Mouse (Mus musculus): Measurements from ENCODE around the gene Masp1. TPM values are rescaled to one million over a fixed set of nuclear protein-coding genes. Genes with fewer than 3 reads are reported as not detected.

Masp1 gene
- polyA plus RNA-seq, 1 experiment from 2014 or later: 6.0 TPM

DNA sequence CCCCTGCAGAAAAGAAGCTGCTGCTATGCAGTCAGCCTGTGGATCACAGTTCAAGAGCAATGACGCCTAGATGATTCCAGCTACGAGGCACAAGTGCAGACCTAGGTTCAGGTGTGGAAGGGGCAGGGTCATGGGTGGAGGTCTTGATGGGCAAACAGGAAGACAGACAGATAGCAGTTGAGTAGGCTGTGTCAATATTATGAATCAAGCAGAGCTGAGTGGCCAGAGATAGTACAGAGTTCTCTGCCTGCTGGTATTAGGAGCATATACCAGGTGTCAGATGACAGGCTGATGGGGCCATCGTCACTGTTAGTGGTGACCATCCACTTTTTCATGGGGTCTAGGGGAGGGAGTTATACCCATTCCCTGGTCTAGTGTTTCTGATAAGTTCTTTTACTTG lies 13.1 kb upstream of the Masp1 start:
- Histone ChIP-seq H3K36me3 (no peaks in the 10 kb centered on the region), H3K9me3 (no peaks in the 10 kb centered on the region), H3K9ac (no peak overlapping the region), H3K4me2 (no peak overlapping the region), H3K4me3 (no peak overlapping the region), H3K27ac (no peak overlapping the region), H3K27me3 (no peaks in the 10 kb centered on the region), H3K4me1 (no peaks in the 10 kb centered on the region)
- no peak; the same call in 1 of the 2 replicates for ATAC-seq (ENCODE audit: insufficient number of reproducible peaks, insufficient read depth, low FRiP score, low TSS enrichment, low read depth)
- WGBS: 75% methylated on average over 3 of the region's 3 CpGs

DNA sequence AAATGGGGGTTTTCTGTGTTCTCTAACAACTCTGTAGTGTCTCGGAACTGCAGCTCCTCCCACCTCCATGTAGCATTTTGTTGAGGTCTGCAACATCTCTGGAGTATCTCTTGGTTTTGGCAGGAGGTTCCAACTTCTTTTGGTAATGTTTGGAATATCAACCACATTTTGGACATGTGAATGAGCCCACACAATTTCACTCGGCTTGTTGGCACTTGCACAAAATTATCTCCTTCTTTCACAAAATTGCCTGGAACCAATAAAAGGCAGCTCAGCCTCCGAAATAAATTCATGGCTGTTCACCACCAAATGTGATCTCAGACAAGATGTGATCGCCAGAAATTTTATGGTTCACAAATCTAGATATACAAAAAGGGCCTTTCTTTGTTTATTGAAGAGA lies 8.6 kb upstream of the Masp1 start:
- no peak for ATAC-seq (ENCODE audit: insufficient number of reproducible peaks, insufficient read depth, low FRiP score, low TSS enrichment, low read depth)
- WGBS: 58% methylated on average over 4 of the region's 4 CpGs
- no peak overlapping the region for H3K27ac ChIP-seq
- H3K9ac ChIP-seq: no peak overlapping the region
- no peaks in the 10 kb centered on the region for H3K36me3 ChIP-seq
- H3K4me3 ChIP-seq: no peak overlapping the region
- no peaks in the 10 kb centered on the region for H3K27me3 ChIP-seq
- H3K4me1 ChIP-seq: no peaks in the 10 kb centered on the region
- no peak overlapping the region for H3K4me2 ChIP-seq
- 0 out of 2 replicates have a peak, but pooled peaks cover 2% of the 10 kb centered on the region for H3K9me3 ChIP-seq

GRCm38 (mm10) chr16:23522081-23522480 lies 1.5 kb upstream of the Masp1 start:
- peaks cover 63% of the 10 kb centered on the region for H3K4me1 ChIP-seq
- no peak overlapping the region for H3K4me2 ChIP-seq
- 0 out of 2 replicates have a peak, but pooled peaks cover 2% of the 10 kb centered on the region for H3K9me3 ChIP-seq
- no peaks in the 10 kb centered on the region for H3K36me3 ChIP-seq
- no peak for ATAC-seq (ENCODE audit: insufficient number of reproducible peaks, insufficient read depth, low FRiP score, low TSS enrichment, low read depth)
- no peak overlapping the region for H3K27ac ChIP-seq
- WGBS: 75% methylated on average over 5 of the region's 5 CpGs
- H3K9ac ChIP-seq: no peak overlapping the region
- H3K4me3 ChIP-seq: no peak overlapping the region
- peaks cover 4% of the 10 kb centered on the region; the same call in 1 of the 2 replicates for H3K27me3 ChIP-seq

GRCm38 (mm10) chr16:23521092-23521491 lies 477 bp upstream of the Masp1 start:
- ATAC-seq (ENCODE audit: insufficient number of reproducible peaks, insufficient read depth, low FRiP score, low TSS enrichment, low read depth): no peak
- WGBS: 11% methylated on average over 5 of the region's 5 CpGs
- Histone ChIP-seq H3K4me2 (peak overlapping the region; percentile 63; the same call in 1 of the 2 replicates), H3K27ac (0 out of 2 replicates have a peak overlapping the region, but pooled peaks have one; percentile 16), H3K4me3 (no peak overlapping the region), H3K9ac (no peak overlapping the region), H3K4me1 (peaks cover 71% of the 10 kb centered on the region), H3K9me3 (0 out of 2 replicates have a peak, but pooled peaks cover 2% of the 10 kb centered on the region), H3K27me3 (peaks cover 4% of the 10 kb centered on the region; the same call in 1 of the 2 replicates), H3K36me3 (no peaks in the 10 kb centered on the region)

DNA sequence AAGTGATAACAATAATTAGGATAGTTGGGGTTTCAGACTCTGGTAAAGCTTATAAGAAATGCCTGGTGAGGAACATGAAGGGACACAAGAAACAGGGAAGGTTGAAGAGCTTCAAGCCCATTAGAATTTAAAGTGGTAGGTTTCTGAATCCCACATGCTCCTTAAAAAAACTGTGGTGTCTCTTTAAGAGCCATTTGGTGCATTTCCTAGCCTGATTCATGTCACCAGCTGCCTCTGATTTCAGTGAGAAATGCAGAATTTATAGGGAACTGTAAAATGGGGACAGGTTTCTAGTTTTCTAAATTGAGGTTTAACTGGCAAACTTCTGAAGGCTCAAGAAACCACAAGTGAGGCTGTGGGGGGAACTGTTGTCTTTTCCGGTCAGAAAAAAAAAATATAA lies 844 bp downstream of the Masp1 start:
- peak overlapping the region; percentile 63 for H3K4me2 ChIP-seq
- peaks cover 72% of the 10 kb centered on the region for H3K4me1 ChIP-seq
- H3K36me3 ChIP-seq: no peaks in the 10 kb centered on the region
- 3% methylated on average over 1 of the region's 1 CpGs for WGBS
- ATAC-seq (ENCODE audit: insufficient number of reproducible peaks, insufficient read depth, low FRiP score, low TSS enrichment, low read depth): no peak
- H3K9ac ChIP-seq: peak overlapping the region; percentile 63
- H3K27me3 ChIP-seq: peaks cover 4% of the 10 kb centered on the region; the same call in 1 of the 2 replicates
- H3K4me3 ChIP-seq: peak overlapping the region; percentile 35
- no peaks in the 10 kb centered on the region for H3K9me3 ChIP-seq
- H3K27ac ChIP-seq: peak overlapping the region; percentile 69; the same call in 1 of the 2 replicates

- Histone ChIP-seq H3K9ac (no peak overlapping the region), H3K36me3 (no peaks in the 10 kb centered on the region), H3K9me3 (no peaks in the 10 kb centered on the region), H3K27ac (no peak overlapping the region), H3K4me2 (no peak overlapping the region), H3K27me3 (peaks cover 4% of the 10 kb centered on the region; the same call in 1 of the 2 replicates), H3K4me1 (peaks cover 72% of the 10 kb centered on the region), H3K4me3 (no peak overlapping the region)
- ATAC-seq (ENCODE audit: insufficient number of reproducible peaks, insufficient read depth, low FRiP score, low TSS enrichment, low read depth): no peak
- WGBS: 72% methylated on average over 10 of the region's 10 CpGs
These were observed 1.8 kb downstream of the Masp1 start for GRCm38 (mm10) chr16:23518567-23519369.

GRCm38 (mm10) chr16:23517754-23518566 lies 2.7 kb downstream of the Masp1 start:
- H3K4me3 ChIP-seq: no peak overlapping the region
- H3K9ac ChIP-seq: no peak overlapping the region
- H3K27me3 ChIP-seq: peaks cover 4% of the 10 kb centered on the region; the same call in 1 of the 2 replicates
- ATAC-seq (ENCODE audit: insufficient number of reproducible peaks, insufficient read depth, low FRiP score, low TSS enrichment, low read depth): no peak
- no peaks in the 10 kb centered on the region for H3K36me3 ChIP-seq
- no peaks in the 10 kb centered on the region for H3K9me3 ChIP-seq
- H3K27ac ChIP-seq: no peak overlapping the region; the same call in 1 of the 2 replicates
- H3K4me1 ChIP-seq: peaks cover 67% of the 10 kb centered on the region
- no peak overlapping the region for H3K4me2 ChIP-seq
- WGBS: 59% methylated on average over 20 of the region's 20 CpGs

GRCm38 (mm10) chr16:23517230-23517629 lies 3.4 kb downstream of the Masp1 start:
- WGBS: 87% methylated on average over 5 of the region's 5 CpGs
- no peak overlapping the region for H3K27ac ChIP-seq
- H3K4me3 ChIP-seq: no peak overlapping the region
- peaks cover 4% of the 10 kb centered on the region; the same call in 1 of the 2 replicates for H3K27me3 ChIP-seq
- no peaks in the 10 kb centered on the region for H3K36me3 ChIP-seq
- H3K4me1 ChIP-seq: peaks cover 59% of the 10 kb centered on the region
- no peak overlapping the region for H3K4me2 ChIP-seq
- no peak for ATAC-seq (ENCODE audit: insufficient number of reproducible peaks, insufficient read depth, low FRiP score, low TSS enrichment, low read depth)
- no peaks in the 10 kb centered on the region for H3K9me3 ChIP-seq
- no peak overlapping the region for H3K9ac ChIP-seq

GRCm38 (mm10) chr16:23516606-23517005 lies 4.0 kb downstream of the Masp1 start:
- peaks cover 53% of the 10 kb centered on the region for H3K4me1 ChIP-seq
- H3K27ac ChIP-seq: no peak overlapping the region

GRCm38 (mm10) chr16:23515766-23516165 lies 4.8 kb downstream of the Masp1 start:
- Histone ChIP-seq H3K9me3 (no peaks in the 10 kb centered on the region), H3K4me3 (no peak overlapping the region), H3K4me1 (peaks cover 45% of the 10 kb centered on the region), H3K4me2 (no peak overlapping the region), H3K27ac (no peak overlapping the region), H3K9ac (no peak overlapping the region), H3K36me3 (no peaks in the 10 kb centered on the region), H3K27me3 (no peaks in the 10 kb centered on the region)
- WGBS: 66% methylated on average over 3 of the region's 3 CpGs
- no peak for ATAC-seq (ENCODE audit: insufficient number of reproducible peaks, insufficient read depth, low FRiP score, low TSS enrichment, low read depth)

More at GRCm38 (mm10) chr16:23516606-23517005, 4.0 kb downstream of the Masp1 start:
- H3K4me3 ChIP-seq: no peak overlapping the region
- H3K9ac ChIP-seq: no peak overlapping the region
- peaks cover 1% of the 10 kb centered on the region; the same call in 1 of the 2 replicates for H3K27me3 ChIP-seq
- H3K9me3 ChIP-seq: no peaks in the 10 kb centered on the region
- ATAC-seq (ENCODE audit: insufficient number of reproducible peaks, insufficient read depth, low FRiP score, low TSS enrichment, low read depth): no peak
- no peak overlapping the region for H3K4me2 ChIP-seq
- H3K36me3 ChIP-seq: no peaks in the 10 kb centered on the region
- 59% methylated on average over 2 of the region's 2 CpGs for WGBS

DNA sequence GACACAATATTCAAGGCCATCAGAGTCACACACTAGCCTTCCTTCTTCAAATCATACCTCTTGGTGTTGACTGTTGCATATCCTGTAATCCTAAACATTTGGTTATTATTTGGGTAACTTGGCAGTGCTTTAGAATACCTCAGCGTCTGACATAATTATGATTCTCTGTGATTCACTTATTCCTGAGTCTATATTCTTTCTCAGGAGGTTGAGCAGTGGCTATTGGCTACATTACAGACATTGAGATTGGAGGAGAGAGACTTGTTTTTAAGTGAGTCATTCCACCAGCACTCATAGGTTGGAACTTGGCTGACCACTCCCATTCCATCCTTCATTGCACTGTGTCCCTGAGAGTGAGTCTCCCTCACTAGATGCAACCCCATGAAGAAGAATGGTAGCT lies 7.2 kb downstream of the Masp1 start:
- Histone ChIP-seq H3K36me3 (no peaks in the 10 kb centered on the region), H3K9me3 (no peaks in the 10 kb centered on the region), H3K9ac (no peak overlapping the region), H3K27me3 (no peaks in the 10 kb centered on the region), H3K27ac (no peak overlapping the region), H3K4me3 (no peak overlapping the region), H3K4me1 (peaks cover 22% of the 10 kb centered on the region), H3K4me2 (no peak overlapping the region)
- ATAC-seq (ENCODE audit: insufficient number of reproducible peaks, insufficient read depth, low FRiP score, low TSS enrichment, low read depth): no peak
- 71% methylated on average over 1 of the region's 1 CpGs for WGBS
